Mouse (Mus musculus): ENCODE data around the gene Lman2l. TPM values are rescaled to one million over a fixed set of nuclear protein-coding genes. Genes with fewer than 3 reads are reported as not detected.
A peak's percentile ranks its signal among the peaks of the same experiment; 100 is the strongest.

Lman2l gene
- total and polyA plus RNA-seq, 3 experiments = 8.5 to 19.1 (median 8.8) TPM

- in situ Hi-C loops (cut with MboI; ENCODE audit: low pct_ligation_motif_present, low pct_unique_long_range_greater_than_20kb, low sequenced_read_pairs) = loop anchor here (10.0 kb wide), 2 partner anchors 107 to 147 kb away; partner anchors contain the start of gene Kansl3
Observed at GRCm38 (mm10) chr1:36472106-36472440, 27.0 kb upstream of the Lman2l start.

GRCm38 (mm10) chr1:36471181-36472105, 26.4 kb upstream of the Lman2l start, which contains the start of gene Cnnm4:
Cnnm4 (plus strand) TSS chr1:36471620.
- Histone ChIP-seq H3K27ac (ENCODE audit: insufficient read depth, low read depth) (0 out of 2 replicates have a peak within 1 kb of the TSS, but pooled peaks have one; percentile 14), H3K36me3 (replicated peaks in 1 of 2; ENCODE audit: control insufficient read depth in 1 of 2, insufficient read depth in 1 of 2, low read length in 1 of 2) (no peaks in the 10 kb centered on the region), H3K27me3 (replicated peaks) (no peaks in the 10 kb centered on the region), H3K4me2 (ENCODE audit: insufficient read depth, low read depth, poor library complexity, severe bottlenecking) (peak within 1 kb of the TSS; percentile 67), H3K9me3 (replicated peaks; ENCODE audit: low read length) (no peaks in the 10 kb centered on the region), H3K79me2 (replicated peaks; ENCODE audit: control insufficient read depth, extremely low read depth, insufficient read depth, poor library complexity, severe bottlenecking) (no peaks in the 10 kb centered on the region), H3K4me3 (replicated peaks in 1 of 3; ENCODE audit: low read depth in 2 of 3, low read length in 2 of 3, poor library complexity in 1 of 3) (peak within 1 kb of the TSS; percentile 68 to 79 (median 75)), H3K4me1 (ENCODE audit: control insufficient read depth in 1 of 2, insufficient read depth in 2 of 2) (peaks cover 36 to 70% of the 10 kb centered on the region in 2 experiments), H3K9ac (ENCODE audit: insufficient read depth, low read depth) (peak within 1 kb of the TSS; percentile 84)
- dilution Hi-C loops (cut with MboI; ENCODE audit: extremely low pct_ligation_motif_present, extremely low pct_unique_long_range_greater_than_20kb, low sequenced_read_pairs) (no loop called here), in situ Hi-C loops (cut with MboI; ENCODE audit: low pct_ligation_motif_present, low pct_unique_long_range_greater_than_20kb, low sequenced_read_pairs) (loop anchor here (10.0 kb wide), 2 partner anchors 107 to 147 kb away; partner anchors contain the start of gene Kansl3)
- no peak for TF ChIP-seq CHD2 (IDR thresholded peaks at IDR 0.05; ENCODE audit: low read length)
- no peak for TF ChIP-seq PAX5 (IDR thresholded peaks at IDR 0.05; ENCODE audit: low read length)
- TF ChIP-seq POLR2AphosphoS2 (IDR thresholded peaks at IDR 0.05; ENCODE audit: low read depth, low read length) = no peak
- TF ChIP-seq MXI1 (IDR thresholded peaks at IDR 0.05; ENCODE audit: low read depth, low read length) = peak; percentile 46; the same call in 1 of the 2 replicates
- peak; percentile 32; the same call in 1 of the 2 replicates for TF ChIP-seq TCF12 (IDR thresholded peaks at IDR 0.05; ENCODE audit: low read depth, low read length)
- peak; percentile 71 for TF ChIP-seq POLR2A (IDR thresholded peaks at IDR 0.05; ENCODE audit: low read depth, low read length)
- peak in 1 of 2 experiments; percentile 54; a peak in 2 of 4 replicates for TF ChIP-seq CTCF (conservative IDR thresholded peaks at IDR 0.05 in 1 of 2, IDR thresholded peaks at IDR 0.05 in 1 of 2; ENCODE audit: low read depth in 2 of 2, low read length in 2 of 2)
- TF ChIP-seq RAD21 (IDR thresholded peaks at IDR 0.05; ENCODE audit: low read depth, low read length) = peak; percentile 16
- TF ChIP-seq MYC (IDR thresholded peaks at IDR 0.05; ENCODE audit: low read depth, low read length) = no peak
- TF ChIP-seq EP300 (IDR thresholded peaks at IDR 0.05; ENCODE audit: low read length) = no peak
- TF ChIP-seq GABPA (IDR thresholded peaks at IDR 0.05; ENCODE audit: insufficient replicate concordance, low read depth, low read length) = no peak
- peak; percentile 91 for TF ChIP-seq ELF1 (IDR thresholded peaks at IDR 0.05; ENCODE audit: low read depth, low read length)
- peak; percentile 47 for TF ChIP-seq NELFE (IDR thresholded peaks at IDR 0.05; ENCODE audit: low read depth, low read length)
- 0 out of 2 replicates have a peak, but pooled peaks have one; percentile 22 for TF ChIP-seq MEF2A (IDR thresholded peaks at IDR 0.05; ENCODE audit: borderline replicate concordance, low read depth, low read length)
- TF ChIP-seq NRF1 (IDR thresholded peaks at IDR 0.05; ENCODE audit: low read depth, low read length) = 0 out of 2 replicates have a peak, but pooled peaks have one; percentile 3
- no peak for TF ChIP-seq ETS1 (conservative IDR thresholded peaks at IDR 0.05; ENCODE audit: low read depth, low read length)
- TF ChIP-seq ZKSCAN1 (IDR thresholded peaks at IDR 0.05; ENCODE audit: borderline replicate concordance, low read depth, low read length) = no peak
- TF ChIP-seq IRF4 (IDR thresholded peaks at IDR 0.05; ENCODE audit: low read depth, low read length) = peak; percentile 8; the same call in 1 of the 2 replicates
- TF ChIP-seq ZNF384 (IDR thresholded peaks at IDR 0.05; ENCODE audit: low read depth, low read length) = no peak
- peak; percentile 60 for TF ChIP-seq HCFC1 (IDR thresholded peaks at IDR 0.05; ENCODE audit: low read depth, low read length)
- TF ChIP-seq ZC3H11A (IDR thresholded peaks at IDR 0.05; ENCODE audit: low read depth, low read length) = no peak
- TF ChIP-seq SMC3 (IDR thresholded peaks at IDR 0.05; ENCODE audit: low read depth, low read length) = peak; percentile 39; the same call in 1 of the 2 replicates
- 0 out of 2 replicates have a peak, but pooled peaks have one; percentile 4 for TF ChIP-seq KAT2A (IDR thresholded peaks at IDR 0.05; ENCODE audit: insufficient replicate concordance, low read length)
- TF ChIP-seq E2F4 (IDR thresholded peaks at IDR 0.05; ENCODE audit: insufficient replicate concordance, low read depth, low read length) = no peak
- peak; percentile 72 for DNase-seq (ENCODE audit: extremely low read depth)

More at GRCm38 (mm10) chr1:36472106-36472440, 27.0 kb upstream of the Lman2l start:
- TF ChIP-seq POLR2A (IDR thresholded peaks at IDR 0.05; ENCODE audit: low read depth, low read length) (no peak), SIN3A (IDR thresholded peaks at IDR 0.05; ENCODE audit: low read length) (0 out of 2 replicates have a peak, but pooled peaks have one; percentile 11)
- Histone ChIP-seq H3K9me3 (replicated peaks; ENCODE audit: low read length) (no peaks in the 10 kb centered on the region), H3K36me3 (replicated peaks in 1 of 2; ENCODE audit: control insufficient read depth in 1 of 2, insufficient read depth in 1 of 2, low read length in 1 of 2) (no peaks in the 10 kb centered on the region), H3K4me1 (ENCODE audit: control insufficient read depth in 1 of 2, insufficient read depth in 2 of 2) (peaks cover 36 to 76% of the 10 kb centered on the region in 2 experiments), H3K4me3 (replicated peaks in 1 of 3; ENCODE audit: low read depth in 2 of 3, low read length in 2 of 3, poor library complexity in 1 of 3) (peak overlapping the region; percentile 68 to 77 (median 75)), H3K27me3 (replicated peaks) (no peaks in the 10 kb centered on the region), H3K9ac (ENCODE audit: insufficient read depth, low read depth) (peak overlapping the region; percentile 52; the same call in 1 of the 2 replicates), H3K4me2 (ENCODE audit: insufficient read depth, low read depth, poor library complexity, severe bottlenecking) (peak overlapping the region; percentile 67), H3K79me2 (replicated peaks; ENCODE audit: control insufficient read depth, extremely low read depth, insufficient read depth, poor library complexity, severe bottlenecking) (no peaks in the 10 kb centered on the region), H3K27ac (ENCODE audit: insufficient read depth, low read depth) (no peak overlapping the region)
- no peak for DNase-seq (ENCODE audit: extremely low read depth)
- dilution Hi-C loops (cut with MboI; ENCODE audit: extremely low pct_ligation_motif_present, extremely low pct_unique_long_range_greater_than_20kb, low sequenced_read_pairs) = no loop called here
